Mouse (Mus musculus) myocyte (in vitro differentiated cells): ENCODE data around the gene Nol9. TPM values are rescaled to one million over a fixed set of nuclear protein-coding genes. Genes with fewer than 3 reads are reported as not detected.
A peak's percentile ranks its signal among the peaks of the same experiment; 100 is the strongest.

Experiments
- H3K27me3 ChIP-seq: one replicate; pipeline ENCODE4 v1.6.1; 2011; ENCODE audit not compliant: control insufficient read depth, insufficient read depth, insufficient read length
- H3K36me3 ChIP-seq: one replicate; pipeline ENCODE4 v1.6.1; 2011; ENCODE audit not compliant: control insufficient read depth, insufficient read depth
- H3K4me2 ChIP-seq: one replicate; pipeline ENCODE4 v1.6.1; 2011; ENCODE audit warnings: low read depth, control low read depth
- H3K4me3 ChIP-seq: one replicate; pipeline ENCODE4 v1.5.1; 2011; ENCODE audit warnings: mild to moderate bottlenecking, control low read depth, moderate library complexity
- H3K79me2 ChIP-seq: one replicate; pipeline ENCODE4 v1.6.1; 2011; ENCODE audit not compliant: control insufficient read depth, insufficient read depth
- H3ac ChIP-seq: one replicate; pipeline ENCODE4 v1.6.1; 2011; ENCODE audit not compliant: control insufficient read depth, insufficient read length
- CEBPB ChIP-seq: IDR thresholded peaks from 2 replicates; pipeline ENCODE4 v1.6.1; 2011; ENCODE audit warnings: mild to moderate bottlenecking, moderate library complexity; ENCODE audit not compliant: poor library complexity, insufficient read depth, severe bottlenecking
- E2F4 ChIP-seq: IDR thresholded peaks from one replicate; pipeline ENCODE4 v1.6.1; 2011; ENCODE audit warnings: mild to moderate bottlenecking, control low read depth, moderate library complexity; ENCODE audit not compliant: insufficient read depth
- MAX ChIP-seq: IDR thresholded peaks from one replicate; pipeline ENCODE4 v1.6.1; 2011; ENCODE audit warnings: low read depth, mild to moderate bottlenecking, control low read depth
- MYOD1 ChIP-seq, 3 experiments: IDR thresholded peaks; one replicate each; pipeline ENCODE4 v1.6.1; 2011; ENCODE audit warnings: control low read depth in 2 of 3, low read depth in 2 of 3, mild to moderate bottlenecking in 2 of 3, moderate library complexity in 1 of 3; ENCODE audit not compliant: insufficient read length in 2 of 3, control insufficient read depth in 1 of 3
- MYOG ChIP-seq, 3 experiments: IDR thresholded peaks; one replicate each; pipeline ENCODE4 v1.6.1; 2011; ENCODE audit warnings: control low read depth in 2 of 3, low read depth in 2 of 3, mild to moderate bottlenecking in 2 of 3; ENCODE audit not compliant: insufficient read length in 2 of 3, control insufficient read depth in 1 of 3, insufficient read depth in 1 of 3
- POLR2A ChIP-seq: IDR thresholded peaks from one replicate; pipeline ENCODE4 v1.6.1; 2011; ENCODE audit warnings: low read depth, mild to moderate bottlenecking, control low read depth, moderate library complexity; ENCODE audit not compliant: insufficient read length
- POLR2AphosphoS2 ChIP-seq: IDR thresholded peaks from one replicate; pipeline ENCODE4 v1.6.1; 2011; ENCODE audit warnings: low read depth, control low read depth; ENCODE audit not compliant: insufficient read length
- REST ChIP-seq: IDR thresholded peaks from one replicate; pipeline ENCODE4 v1.6.1; 2011; ENCODE audit warnings: mild to moderate bottlenecking, control low read depth, moderate library complexity; ENCODE audit not compliant: insufficient read depth, insufficient read length
- SRF ChIP-seq: IDR thresholded peaks from one replicate; pipeline ENCODE4 v1.6.1; 2011; ENCODE audit warnings: low read depth; ENCODE audit not compliant: control insufficient read depth, insufficient read length
- TCF12 ChIP-seq: IDR thresholded peaks from one replicate; pipeline ENCODE4 v1.6.1; 2011; ENCODE audit warnings: mild to moderate bottlenecking, control low read depth; ENCODE audit not compliant: poor library complexity, insufficient read depth, severe bottlenecking
- TCF3 ChIP-seq: IDR thresholded peaks from one replicate; pipeline ENCODE4 v1.6.1; 2011; ENCODE audit warnings: low read depth, control low read depth; ENCODE audit not compliant: insufficient read length
- USF1 ChIP-seq: IDR thresholded peaks from one replicate; pipeline ENCODE4 v1.6.1; 2011; ENCODE audit warnings: low read depth, mild to moderate bottlenecking, control low read depth, moderate library complexity
- polyA plus RNA-seq: library from polyadenylated mRNA; unstranded; fragments of >200 nt; fragmentation: generic; extraction: Trizol; gene quantifications from one replicate; pipeline ENCODE4 v1.2.1, GENCODE M21; 2012; ENCODE audit warnings: missing spikeins

Gene Nol9
- polyA plus RNA-seq, 1 experiment = 28.5 TPM

GRCm38 (mm10) chr4:152010091-152010706 lies 28.9 kb upstream of the Nol9 start:
- peaks cover 3% of the 10 kb centered on the region for H3K36me3 ChIP-seq
- peak overlapping the region; percentile 69 for H3ac ChIP-seq
- no peaks in the 10 kb centered on the region for H3K27me3 ChIP-seq
- peaks cover 42% of the 10 kb centered on the region for H3K79me2 ChIP-seq
- TF ChIP-seq SRF = peak; percentile 68
- no peak for TF ChIP-seq TCF12
- no peak for TF ChIP-seq MYOG (IDR thresholded peaks at IDR 0.05; ENCODE audit: control insufficient read depth in 1 of 3, insufficient read depth in 1 of 3, insufficient read length in 2 of 3, low read depth in 2 of 3)
- TF ChIP-seq MAX = peak; percentile 86
- peak in 1 of 3 experiments; percentile 1 for TF ChIP-seq MYOD1 (IDR thresholded peaks at IDR 0.05; ENCODE audit: control insufficient read depth in 1 of 3, insufficient read length in 2 of 3, low read depth in 2 of 3)
- no peak for TF ChIP-seq CEBPB
- peak; percentile 89 for TF ChIP-seq USF1
- peak; percentile 8 for TF ChIP-seq POLR2AphosphoS2
- H3K4me3 ChIP-seq = peak overlapping the region; percentile 55
- H3K4me2 ChIP-seq = peak overlapping the region; percentile 98

- TF ChIP-seq SRF (no peak), USF1 (no peak), POLR2A (peak; percentile 47), MYOD1 (IDR thresholded peaks at IDR 0.05; ENCODE audit: control insufficient read depth in 1 of 3, insufficient read length in 2 of 3, low read depth in 2 of 3) (peak; percentile 32 to 83 (median 77)), CEBPB (no peak), POLR2AphosphoS2 (peak; percentile 57), MAX (no peak), E2F4 (no peak), MYOG (IDR thresholded peaks at IDR 0.05; ENCODE audit: control insufficient read depth in 1 of 3, insufficient read depth in 1 of 3, insufficient read length in 2 of 3, low read depth in 2 of 3) (peak; percentile 52 to 91 (median 88)), REST (no peak), TCF12 (peak; percentile 45), TCF3 (peak; percentile 36)
Observed at GRCm38 (mm10) chr4:152010707-152011134, 28.4 kb upstream of the Nol9 start.

GRCm38 (mm10) chr4:152011171-152011760 lies 27.9 kb upstream of the Nol9 start:
- Histone ChIP-seq H3K36me3 (peaks cover 6% of the 10 kb centered on the region), H3K27me3 (no peaks in the 10 kb centered on the region), H3K79me2 (peaks cover 46% of the 10 kb centered on the region)

More at GRCm38 (mm10) chr4:152010707-152011134, 28.4 kb upstream of the Nol9 start:
- Histone ChIP-seq H3K79me2 (peaks cover 44% of the 10 kb centered on the region), H3K4me3 (peak overlapping the region; percentile 55), H3K27me3 (no peaks in the 10 kb centered on the region), H3K4me2 (peak overlapping the region; percentile 98), H3K36me3 (peaks cover 4% of the 10 kb centered on the region), H3ac (peak overlapping the region; percentile 69)

GRCm38 (mm10) chr4:152012109-152012508 lies 27.0 kb upstream of the Nol9 start:
- Histone ChIP-seq H3K4me3 (peak overlapping the region; percentile 55), H3K36me3 (peaks cover 6% of the 10 kb centered on the region), H3K27me3 (no peaks in the 10 kb centered on the region), H3K79me2 (peaks cover 46% of the 10 kb centered on the region), H3K4me2 (peak overlapping the region; percentile 98), H3ac (no peak overlapping the region)
- no peak for TF ChIP-seq E2F4
- no peak for TF ChIP-seq TCF3
- TF ChIP-seq REST = no peak
- no peak for TF ChIP-seq USF1
- peak in 2 of 3 experiments; percentile 30 to 72 for TF ChIP-seq MYOG (IDR thresholded peaks at IDR 0.05; ENCODE audit: control insufficient read depth in 1 of 3, insufficient read depth in 1 of 3, insufficient read length in 2 of 3, low read depth in 2 of 3)
- no peak for TF ChIP-seq POLR2A
- TF ChIP-seq SRF = no peak
- TF ChIP-seq MYOD1 (IDR thresholded peaks at IDR 0.05; ENCODE audit: control insufficient read depth in 1 of 3, insufficient read length in 2 of 3, low read depth in 2 of 3) = peak in 2 of 3 experiments; percentile 46 to 79
- TF ChIP-seq MAX = no peak
- TF ChIP-seq TCF12 = no peak
- no peak for TF ChIP-seq CEBPB

More at GRCm38 (mm10) chr4:152011171-152011760, 27.9 kb upstream of the Nol9 start:
- H3ac ChIP-seq = no peak overlapping the region
- peak overlapping the region; percentile 55 for H3K4me3 ChIP-seq
- no peak for TF ChIP-seq SRF
- TF ChIP-seq POLR2AphosphoS2 = no peak
- no peak for TF ChIP-seq REST
- TF ChIP-seq TCF3 = no peak
- no peak for TF ChIP-seq E2F4
- TF ChIP-seq MYOD1 (IDR thresholded peaks at IDR 0.05; ENCODE audit: control insufficient read depth in 1 of 3, insufficient read length in 2 of 3, low read depth in 2 of 3) = no peak
- TF ChIP-seq POLR2A = no peak
- no peak for TF ChIP-seq MYOG (IDR thresholded peaks at IDR 0.05; ENCODE audit: control insufficient read depth in 1 of 3, insufficient read depth in 1 of 3, insufficient read length in 2 of 3, low read depth in 2 of 3)
- TF ChIP-seq CEBPB = no peak
- no peak for TF ChIP-seq USF1
- TF ChIP-seq TCF12 = no peak
- peak overlapping the region; percentile 98 for H3K4me2 ChIP-seq
